Mouse (Mus musculus): ENCODE measurements around the gene Trappc3.
A peak's percentile ranks its signal among the peaks of the same experiment; 100 is the strongest.

Trappc3 gene

DNA sequence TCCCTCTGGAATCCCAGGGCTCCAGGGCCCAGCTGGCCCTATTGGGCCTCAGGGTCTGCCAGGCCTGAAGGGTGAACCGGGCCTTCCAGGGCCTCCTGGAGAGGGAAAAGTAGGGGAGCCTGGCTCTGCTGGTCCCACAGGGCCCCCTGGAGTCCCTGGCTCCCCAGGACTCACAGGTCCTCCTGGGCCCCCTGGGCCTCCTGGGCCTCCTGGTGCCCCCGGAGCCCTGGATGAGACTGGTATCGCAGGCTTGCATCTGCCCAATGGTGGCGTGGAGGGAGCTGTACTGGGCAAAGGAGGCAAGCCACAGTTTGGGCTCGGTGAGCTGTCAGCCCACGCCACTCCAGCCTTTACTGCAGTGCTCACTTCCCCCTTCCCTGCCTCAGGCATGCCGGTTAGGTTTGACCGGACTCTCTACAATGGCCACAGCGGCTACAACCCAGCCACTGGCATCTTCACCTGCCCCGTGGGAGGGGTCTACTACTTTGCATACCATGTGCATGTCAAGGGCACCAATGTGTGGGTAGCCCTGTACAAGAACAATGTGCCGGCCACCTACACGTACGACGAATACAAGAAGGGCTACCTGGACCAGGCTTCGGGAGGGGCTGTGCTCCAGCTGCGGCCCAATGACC, 49.6 kb downstream of the Trappc3 start:
- DNase-seq (ENCODE audit: low spot score in 2 of 2) = no peak

DNA sequence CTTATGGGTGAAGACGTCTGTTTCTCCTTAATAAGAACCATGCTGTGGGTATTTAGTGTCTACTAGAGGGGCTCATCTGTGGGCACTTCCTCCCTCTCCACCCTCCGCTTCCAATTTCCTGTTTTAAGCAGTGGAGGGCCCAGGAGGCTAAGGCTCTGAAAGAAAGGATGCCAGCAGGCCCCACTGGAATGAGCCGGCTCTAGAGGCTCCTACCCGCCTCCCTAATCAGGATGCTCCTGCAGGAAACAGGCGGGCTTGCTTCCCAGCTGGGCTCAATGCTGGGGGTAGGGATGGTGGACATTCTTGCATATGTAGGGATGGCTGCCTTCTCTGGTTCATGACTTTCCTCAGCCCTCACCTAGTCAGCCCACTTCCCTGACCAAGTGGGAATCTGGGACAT, 51.1 kb downstream of the Trappc3 start:
- DNase-seq (ENCODE audit: low spot score in 2 of 2) = no peak

DNA sequence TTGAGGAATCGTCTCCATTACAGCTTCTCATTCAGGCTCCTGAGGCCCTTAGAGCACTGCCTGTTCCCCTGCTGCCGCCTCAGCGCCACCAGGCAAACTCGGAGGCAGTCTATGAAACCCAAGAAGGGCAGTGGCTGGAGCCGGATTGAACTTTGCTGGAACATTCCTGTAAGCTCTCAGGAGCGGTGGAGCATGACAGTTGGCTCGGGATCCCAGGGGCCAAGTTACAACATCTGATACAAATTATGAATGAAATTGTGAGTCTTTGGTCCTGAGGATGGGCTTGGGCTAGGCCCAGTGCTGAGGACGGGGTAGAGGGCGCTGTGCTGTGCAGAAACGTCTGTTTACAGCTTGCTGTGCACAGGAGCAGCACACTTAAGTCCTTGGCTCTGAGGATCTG, 52.3 kb downstream of the Trappc3 start:
- no peak for DNase-seq (ENCODE audit: low spot score in 2 of 2)

DNA sequence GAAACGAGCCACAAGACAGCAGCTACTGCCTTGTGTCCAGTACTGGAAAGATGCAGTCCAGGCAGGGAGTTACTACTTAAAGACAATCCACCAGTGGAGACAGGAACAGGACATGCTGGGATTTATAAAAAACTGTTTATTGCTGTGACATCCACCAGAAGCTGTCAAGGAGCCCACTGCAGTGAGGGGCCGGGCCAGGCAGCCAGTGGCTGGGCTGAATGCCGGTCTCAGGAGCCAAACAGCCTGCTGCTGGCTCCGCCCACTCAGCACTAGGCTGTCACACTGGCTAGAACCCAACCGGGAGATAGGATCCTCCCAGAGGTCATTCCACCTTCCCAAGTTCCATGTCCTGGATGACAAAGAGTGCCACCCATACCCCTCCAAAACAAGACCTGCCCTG, 53.8 kb downstream of the Trappc3 start:
- DNase-seq (ENCODE audit: low spot score in 2 of 2) = no peak

DNA sequence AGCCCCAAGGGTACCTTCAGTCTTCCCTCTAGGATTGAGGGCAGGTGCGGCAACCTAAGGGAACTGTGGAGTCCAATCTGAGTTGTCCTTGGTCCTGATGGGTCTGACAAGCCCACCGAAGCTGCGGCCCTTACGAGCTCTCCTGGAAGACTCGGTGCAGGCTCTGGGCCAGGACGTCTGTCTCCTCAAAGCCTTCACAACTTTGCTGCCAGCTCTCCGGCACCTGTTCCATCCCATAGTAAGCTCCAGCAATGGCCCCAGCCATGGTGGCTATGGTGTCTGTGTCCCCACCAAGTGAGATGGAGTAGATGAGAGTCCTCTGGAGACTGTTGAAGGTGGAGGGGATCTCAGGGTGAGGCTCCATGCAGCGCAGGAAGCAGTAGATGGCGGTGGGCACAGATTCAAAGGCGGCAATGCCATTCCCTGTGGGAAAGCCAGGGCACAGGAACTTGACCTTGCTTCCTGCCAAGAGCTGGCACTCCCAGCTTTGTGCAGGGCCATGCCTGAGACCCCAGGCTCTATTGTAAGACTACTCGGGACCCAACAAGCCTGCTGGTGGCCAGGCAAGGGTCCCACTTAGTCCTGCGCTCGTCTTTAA, 54.4 kb downstream of the Trappc3 start:
- no peak for DNase-seq (ENCODE audit: low spot score in 2 of 2)

DNA sequence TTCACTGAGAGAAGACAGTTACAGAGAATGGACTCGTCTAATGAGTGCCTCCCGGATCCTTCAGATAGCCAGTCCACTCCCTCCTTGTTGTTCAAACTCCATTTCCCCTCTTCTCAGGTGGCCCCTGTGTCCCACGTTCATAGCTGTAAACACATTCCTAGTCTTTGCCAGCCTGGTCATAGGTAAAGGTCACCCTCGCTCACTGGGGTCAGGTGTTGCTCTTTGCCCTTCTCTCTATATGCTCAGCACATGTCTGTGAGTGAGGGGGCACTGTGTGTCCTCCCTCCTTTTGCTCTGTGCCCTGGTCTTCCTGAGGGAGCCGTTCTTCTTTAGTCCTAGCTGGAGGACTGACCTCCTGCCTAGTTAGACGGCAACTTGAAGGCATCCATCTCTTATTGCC, 57.7 kb downstream of the Trappc3 start:
- DNase-seq (ENCODE audit: low spot score in 2 of 2) = no peak

DNA sequence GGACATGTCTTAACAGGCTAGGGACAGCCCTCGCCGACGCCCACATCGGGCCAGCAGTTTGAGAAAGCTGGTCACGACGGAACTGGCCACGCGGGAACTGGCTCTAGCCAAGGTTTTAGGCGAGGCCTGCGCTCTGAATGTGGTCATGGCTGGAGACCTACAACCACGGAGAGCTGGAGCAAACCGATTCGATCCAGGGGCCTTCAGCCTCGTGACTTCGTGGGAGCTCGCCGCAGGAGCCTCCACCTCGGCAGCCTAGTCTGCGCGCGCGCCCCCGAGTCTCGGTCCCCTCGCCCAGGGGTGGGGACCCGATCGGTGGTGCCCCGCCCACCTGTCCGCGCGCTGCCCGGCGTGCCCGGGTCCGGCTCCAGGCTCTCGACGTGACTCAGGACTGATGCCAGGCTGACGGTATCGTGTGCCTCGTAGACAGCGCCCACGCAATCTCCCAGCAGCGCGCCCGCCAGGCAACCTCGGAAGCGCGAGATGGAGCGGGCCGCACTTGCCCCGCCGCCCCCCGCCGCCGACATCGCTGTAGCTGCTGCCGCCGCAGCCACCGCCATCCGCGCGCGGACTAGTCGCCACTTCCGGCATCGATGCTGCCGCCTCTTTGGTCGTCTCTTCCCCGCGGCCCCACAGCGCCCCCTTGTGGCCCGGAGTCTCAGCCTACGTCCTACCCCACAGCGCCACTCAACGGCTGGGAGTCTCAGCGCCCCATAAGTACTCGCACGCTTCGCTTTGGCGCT, 59.2 kb downstream of the Trappc3 start, which contains the start of gene Adprhl2:
Adprhl2 (minus strand) TSS at position 593 of the 743 bp plus-strand sequence.
- peak; percentile 97 to 100 for DNase-seq (ENCODE audit: low spot score in 2 of 2)

DNA sequence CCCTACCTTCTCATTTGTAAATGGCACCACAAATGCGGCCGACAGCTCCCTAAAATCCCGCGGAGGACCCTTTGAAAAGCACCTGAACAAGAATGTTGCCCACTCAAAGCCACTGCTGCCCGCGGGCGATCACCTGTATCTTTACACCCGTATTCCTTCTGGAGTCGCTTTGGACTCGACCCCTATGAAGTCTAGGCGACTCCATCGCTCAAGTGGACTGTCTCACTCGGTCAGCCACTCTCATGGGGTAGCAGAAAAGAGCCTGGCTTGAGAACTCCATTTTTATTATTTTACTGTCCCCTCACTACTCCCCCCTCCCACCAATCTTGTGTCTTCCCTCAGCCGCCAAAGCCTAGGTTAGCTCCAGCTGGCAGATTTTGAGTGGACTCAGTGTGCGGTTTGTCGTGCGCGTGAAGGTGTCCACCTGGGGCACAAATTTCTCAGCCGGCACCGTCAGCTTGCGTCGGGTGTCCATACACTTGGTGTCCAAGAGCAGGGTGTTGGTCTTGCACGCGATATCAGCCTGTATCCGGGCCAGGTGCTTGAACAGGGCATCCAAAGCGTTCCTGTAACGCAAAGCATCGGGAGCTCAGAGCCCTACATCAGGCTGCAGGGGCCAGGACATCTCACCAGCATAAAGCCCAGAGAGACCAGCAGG, 59.9 kb downstream of the Trappc3 start:
- no peak for DNase-seq (ENCODE audit: low spot score in 2 of 2)

DNA sequence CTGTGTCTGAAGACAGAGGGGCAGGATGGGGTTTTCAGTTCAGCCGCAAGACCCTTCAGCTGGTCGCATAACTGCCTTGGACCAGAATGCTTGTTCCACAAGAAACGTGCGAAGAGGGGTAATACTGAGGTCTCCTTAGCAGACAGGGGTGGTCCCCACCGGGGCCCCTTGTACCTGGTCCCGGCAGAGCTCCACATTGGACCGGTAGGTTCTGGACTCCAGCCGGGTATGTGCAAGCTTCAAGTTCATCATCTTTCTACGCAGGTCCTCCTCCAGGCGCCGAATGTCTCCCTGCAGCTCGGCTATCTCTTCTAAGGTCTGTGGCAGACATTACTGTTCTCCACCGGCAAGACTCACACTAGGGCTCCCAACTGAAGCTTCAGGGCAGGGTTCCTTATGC, 60.5 kb downstream of the Trappc3 start:
- no peak for DNase-seq (ENCODE audit: low spot score in 2 of 2)

DNA sequence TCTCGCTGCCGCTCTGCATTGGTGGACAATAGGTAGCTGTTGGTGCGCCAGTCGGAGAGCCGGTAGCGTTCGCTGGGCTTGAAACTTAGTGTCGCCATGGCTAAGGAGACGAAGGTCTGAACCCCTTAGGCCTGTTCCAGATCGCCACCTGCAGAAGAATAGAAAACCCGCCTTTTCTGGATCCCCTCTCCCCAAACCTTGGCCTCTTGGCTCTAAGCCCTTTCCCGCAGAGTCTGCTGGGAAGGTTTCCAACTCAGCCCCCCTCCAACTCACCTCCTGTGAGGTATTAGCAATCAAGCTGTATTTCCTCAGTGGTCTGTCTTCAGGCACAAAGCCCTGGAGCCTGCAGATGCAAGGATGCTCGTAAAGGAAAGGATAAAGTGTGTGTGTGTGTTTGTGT, 62.7 kb downstream of the Trappc3 start:
- DNase-seq (ENCODE audit: low spot score in 2 of 2) = no peak

DNA sequence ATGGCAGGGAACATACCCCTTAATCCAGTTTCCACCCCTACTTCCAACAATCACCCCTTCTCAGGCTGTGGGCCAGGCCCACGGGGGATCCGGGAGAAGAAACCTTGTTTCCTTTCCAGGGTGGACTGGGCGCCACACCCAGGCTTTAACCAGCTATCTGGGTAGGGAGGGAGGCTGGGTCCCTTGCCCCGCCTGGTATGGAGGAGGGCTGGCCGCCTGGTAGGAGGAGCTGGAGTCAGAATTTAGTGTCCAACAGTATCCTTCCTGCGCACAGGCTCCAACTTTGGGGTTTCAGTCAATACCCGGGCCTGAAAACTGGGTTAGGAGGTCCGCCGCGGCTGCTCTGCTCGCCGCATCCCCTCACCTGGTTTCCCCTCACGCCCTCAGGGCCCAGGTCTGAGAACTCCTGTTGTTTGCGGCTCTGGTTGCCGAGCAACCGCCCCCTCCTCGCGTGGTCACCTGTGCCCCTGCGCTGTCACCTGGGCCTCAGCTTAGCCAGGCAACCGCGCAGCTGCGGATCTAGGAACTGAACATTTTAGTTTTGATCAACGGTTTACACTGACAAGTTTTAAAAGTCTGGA, 63.2 kb downstream of the Trappc3 start, which contains the start of gene Tekt2:
Tekt2 (minus strand) TSS at position 408 of the 581 bp plus-strand sequence.
- DNase-seq (ENCODE audit: low spot score in 2 of 2) = peak in 1 of 2 experiments; percentile 59

Measured in urinary bladder, postnatal 4 days (tissue).